Mouse (Mus musculus): ENCODE measurements around the gene Hoxc13.

The Hoxc13 gene

DNA sequence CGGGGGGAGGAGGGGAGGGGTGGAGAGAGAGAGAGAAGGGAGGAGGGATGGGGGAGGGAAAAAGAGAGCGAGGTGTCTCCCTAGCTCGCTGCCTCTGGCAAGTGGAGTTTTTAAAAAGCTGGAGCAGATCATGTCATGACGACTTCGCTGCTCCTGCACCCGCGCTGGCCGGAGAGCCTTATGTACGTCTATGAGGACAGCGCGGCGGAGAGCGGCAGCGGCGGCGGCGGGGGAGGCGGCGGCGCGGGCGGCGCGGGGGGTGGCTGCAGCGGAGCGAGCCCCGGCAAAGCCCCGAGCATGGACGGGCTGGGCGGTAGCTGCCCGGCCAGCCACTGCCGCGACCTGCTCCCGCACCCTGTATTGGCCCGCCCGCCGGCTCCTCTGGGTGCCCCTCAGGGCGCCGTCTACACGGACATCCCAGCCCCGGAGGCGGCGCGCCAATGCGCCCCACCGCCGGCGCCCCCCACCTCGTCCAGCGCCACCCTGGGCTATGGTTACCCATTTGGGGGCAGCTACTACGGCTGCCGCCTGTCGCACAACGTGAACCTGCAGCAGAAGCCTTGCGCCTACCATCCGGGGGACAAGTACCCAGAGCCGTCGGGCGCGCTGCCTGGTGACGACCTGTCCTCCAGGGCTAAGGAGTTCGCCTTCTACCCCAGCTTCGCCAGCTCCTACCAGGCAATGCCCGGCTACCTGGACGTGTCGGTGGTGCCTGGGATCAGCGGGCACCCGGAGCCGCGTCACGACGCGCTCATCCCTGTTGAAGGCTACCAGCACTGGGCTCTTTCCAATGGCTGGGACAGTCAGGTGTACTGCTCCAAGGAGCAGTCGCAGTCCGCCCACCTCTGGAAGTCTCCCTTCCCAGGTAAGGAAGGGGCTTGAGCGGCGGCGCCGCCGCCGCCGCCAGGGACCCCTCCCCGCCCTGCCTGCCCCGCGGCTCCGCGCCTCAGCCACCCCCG lies at the start of gene Hoxc13:
TSS of gene Hoxc13 (plus strand) at position 51 of the 959 bp plus-strand sequence.
- DNase-seq (ENCODE audit: low read depth, low spot score): no peak

DNA sequence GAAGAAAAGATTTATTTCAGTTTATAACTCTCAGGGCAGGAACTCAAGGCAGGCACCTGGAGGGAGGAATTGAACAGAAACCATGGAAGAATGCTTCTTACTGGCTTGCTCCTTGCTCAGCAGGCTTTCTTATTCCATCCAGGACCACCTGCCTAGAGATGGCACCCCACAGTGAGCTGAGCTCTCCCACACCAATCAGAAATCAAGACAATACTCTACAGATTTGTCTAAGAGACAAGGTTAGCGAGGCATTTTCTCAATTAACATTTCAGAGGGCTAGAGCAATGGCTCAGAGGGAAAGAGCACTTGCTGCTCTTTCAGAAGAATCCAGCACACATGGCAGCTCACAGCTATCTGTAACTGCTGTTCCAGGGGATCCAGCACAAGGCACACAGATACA lies 35.1 kb upstream of the Hoxc13 start:
- DNase-seq (ENCODE audit: low read depth, low spot score): no peak

DNA sequence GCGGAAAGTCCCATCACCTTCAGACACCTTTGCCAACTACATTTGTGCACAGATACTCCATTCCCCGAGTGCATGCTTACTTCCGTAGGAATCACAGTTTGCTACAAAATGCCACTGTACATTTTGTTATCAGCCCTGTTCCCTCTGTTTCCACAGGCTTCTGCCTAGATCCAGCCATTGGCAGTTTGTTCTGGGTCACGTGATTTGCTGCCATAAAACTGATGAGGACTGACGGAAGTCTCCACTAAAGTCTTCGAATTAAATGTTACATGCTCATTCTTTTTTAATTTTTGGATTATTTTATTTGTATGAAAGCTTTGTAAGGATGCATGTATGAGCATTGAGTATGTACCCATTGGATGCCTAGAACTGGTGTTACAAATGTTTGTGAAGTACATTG lies 25.8 kb upstream of the Hoxc13 start:
- DNase-seq (ENCODE audit: low read depth, low spot score): no peak

DNA sequence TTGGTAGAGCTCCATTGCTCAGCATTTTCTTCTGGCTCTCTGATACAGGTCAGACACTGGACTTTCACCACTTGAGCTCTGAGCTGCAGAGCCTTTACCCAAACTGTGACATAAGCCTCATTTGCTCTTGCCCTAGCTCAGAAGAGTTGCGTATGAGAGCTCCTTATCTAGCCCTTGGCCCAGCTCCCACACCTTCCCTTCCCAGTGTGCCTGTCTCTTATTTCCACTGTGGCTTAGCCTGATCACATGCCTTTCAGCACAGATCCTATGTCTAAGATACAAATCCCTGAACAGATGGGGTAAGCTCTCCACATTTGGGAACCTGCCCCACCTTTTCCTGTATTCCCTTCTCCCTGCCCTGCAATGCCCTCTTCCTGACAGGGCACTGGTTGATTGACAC lies 16.0 kb upstream of the Hoxc13 start:
- DNase-seq (ENCODE audit: low read depth, low spot score): no peak

DNA sequence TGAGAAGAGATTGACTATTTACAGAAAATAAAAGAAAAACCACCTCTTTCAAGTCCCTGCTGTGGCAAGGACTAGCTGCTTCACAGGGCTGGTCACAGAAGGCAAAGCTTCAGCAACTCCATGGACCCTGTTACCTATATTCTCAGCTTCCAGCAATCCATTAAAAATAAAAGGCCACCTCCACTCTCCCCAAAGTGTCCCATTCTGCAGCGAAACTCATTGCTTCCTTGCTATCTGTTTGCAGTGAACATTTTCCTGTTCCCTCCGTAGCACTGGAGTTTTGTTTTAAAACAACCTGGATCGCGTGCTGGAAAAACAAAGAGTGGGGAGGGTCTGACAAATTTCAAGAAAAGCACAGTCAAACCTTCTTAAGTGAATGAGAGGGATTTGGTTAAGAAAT lies 11.4 kb upstream of the Hoxc13 start:
- no peak for DNase-seq (ENCODE audit: low read depth, low spot score)

DNA sequence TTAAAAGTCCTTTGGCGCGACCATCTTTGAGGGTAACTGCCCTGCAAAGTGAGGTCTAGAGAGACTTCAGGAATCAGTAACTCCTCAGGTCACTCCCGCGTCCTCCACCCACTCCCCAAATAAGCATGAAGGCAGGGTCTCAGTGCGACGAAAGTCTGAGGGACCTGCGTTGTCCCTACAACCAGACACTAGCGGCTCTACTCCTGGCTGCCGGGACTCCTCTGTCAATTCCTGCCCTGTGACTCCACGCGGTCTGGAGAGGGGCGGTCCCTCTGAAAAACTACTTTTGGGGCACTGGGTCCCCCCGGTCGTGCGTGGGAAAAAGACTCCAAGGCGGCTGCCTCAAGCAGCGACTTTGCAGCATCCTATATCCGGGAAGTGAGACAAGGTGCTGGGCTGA lies 10.9 kb upstream of the Hoxc13 start:
- no peak for DNase-seq (ENCODE audit: low read depth, low spot score)

DNA sequence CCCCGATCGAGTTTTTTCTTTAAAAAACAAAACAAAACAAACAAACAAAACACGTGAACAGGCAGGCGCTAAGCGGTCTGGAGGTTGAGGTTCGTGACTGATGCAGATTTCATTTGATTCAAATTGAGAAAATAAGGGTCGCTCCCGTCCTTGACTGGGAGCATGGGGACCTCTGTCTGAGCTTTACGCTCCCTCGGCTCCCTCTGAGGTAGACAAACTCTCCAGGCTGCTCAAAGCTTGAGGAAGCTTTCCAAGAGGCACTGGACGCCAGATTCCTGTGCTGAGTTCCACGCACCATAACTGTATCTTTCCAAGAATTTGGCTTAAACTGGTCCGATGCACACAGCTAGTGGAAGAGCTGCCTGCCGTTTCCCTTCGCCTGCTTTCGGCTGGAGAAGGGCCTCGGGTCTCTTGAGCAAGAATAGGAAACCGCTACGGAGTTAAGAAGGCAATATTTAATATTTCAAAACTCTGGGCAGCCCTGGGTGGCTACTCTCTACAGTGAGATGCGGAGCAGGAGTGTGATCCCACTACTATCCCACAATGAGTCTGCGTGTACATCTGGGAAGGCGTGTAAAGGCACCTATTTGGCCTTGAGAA lies 10.3 kb upstream of the Hoxc13 start:
- DNase-seq (ENCODE audit: low read depth, low spot score): no peak

DNA sequence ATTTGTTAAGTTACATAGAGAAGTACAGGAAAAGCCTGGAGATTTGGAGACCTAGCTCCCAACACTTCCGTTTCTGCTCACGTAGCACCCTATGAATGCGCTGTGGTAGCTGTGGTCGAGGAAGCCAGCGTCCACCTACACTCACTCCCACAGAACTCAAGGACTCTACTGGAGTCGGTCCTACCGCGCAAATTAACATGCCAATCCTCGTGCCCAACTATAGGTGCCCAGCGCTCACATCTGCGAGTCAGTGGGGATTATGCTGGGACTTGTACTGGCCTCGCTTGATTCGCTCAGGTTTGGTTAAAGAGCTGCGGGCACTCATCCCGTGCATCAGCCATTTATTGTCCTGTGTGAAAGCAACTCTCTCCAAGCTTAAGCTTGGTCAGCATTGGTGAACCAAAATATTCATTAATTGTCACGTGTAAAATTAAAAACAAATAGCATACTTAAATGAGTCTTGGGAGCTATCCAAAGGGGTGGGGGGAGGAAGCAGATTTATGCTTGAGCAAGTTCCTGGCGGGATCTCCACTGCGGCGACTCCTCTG lies 7.8 kb upstream of the Hoxc13 start:
- DNase-seq (ENCODE audit: low read depth, low spot score): no peak

DNA sequence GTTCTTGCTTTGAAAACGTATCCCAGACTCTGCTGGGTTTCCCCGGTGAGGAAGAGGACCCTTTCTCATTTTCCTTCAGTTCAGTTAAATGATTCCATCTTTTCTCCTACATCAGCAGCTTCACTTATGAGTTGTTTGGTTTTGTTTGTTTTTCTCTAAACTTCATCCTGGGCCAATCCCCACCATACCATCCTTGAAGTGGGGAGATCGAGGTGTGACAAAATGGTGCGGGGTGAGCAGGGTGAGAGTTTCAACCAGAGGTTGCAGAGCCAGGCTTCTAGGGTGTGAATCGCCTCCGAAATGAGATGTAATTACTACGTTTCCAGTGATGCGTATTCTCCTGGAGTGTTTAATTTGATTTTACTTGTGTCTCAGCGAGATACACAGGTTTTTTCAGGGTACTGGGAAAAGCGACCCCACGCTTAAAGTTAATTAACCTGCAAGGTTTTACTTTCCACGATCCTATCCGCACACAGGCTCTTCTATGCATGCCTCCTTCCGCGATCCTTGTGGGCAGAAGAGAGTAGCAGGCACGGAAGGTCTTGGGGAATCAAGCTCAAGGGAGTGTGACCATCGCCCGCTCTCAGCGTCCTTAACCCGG lies 2.8 kb upstream of the Hoxc13 start:
- DNase-seq (ENCODE audit: low read depth, low spot score): no peak

DNA sequence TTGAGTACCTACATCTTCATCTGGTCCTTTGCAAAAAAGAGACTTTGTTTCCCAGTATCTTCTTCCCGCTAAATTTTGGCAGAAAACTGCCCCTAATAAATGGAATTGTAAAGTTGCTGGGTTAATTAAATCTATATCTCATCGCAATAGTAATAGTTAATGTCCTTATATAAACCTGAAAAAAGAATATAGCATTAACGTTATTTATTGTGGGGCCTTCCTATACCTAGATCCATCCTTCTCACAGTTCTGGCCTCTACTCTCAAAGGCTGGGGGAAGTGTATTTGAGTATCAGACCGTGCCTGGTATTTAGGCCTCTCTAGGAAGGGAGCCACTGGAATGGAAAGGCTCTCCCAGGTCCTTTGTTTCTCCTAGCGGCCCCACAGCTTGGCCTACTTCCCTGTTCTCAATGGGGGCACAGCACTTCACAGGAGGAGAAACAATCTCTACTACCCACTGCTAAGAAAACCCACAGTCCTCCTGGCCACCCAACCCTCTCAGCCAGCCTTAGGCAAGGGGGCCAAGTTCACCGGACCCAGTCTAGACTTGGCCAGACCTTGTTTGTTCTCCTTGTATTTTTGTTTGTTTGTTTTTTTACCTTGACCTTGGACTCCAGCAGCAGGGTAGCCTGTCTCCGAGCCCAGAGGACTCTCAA lies 2.2 kb upstream of the Hoxc13 start:
- no peak for DNase-seq (ENCODE audit: low read depth, low spot score)

DNA sequence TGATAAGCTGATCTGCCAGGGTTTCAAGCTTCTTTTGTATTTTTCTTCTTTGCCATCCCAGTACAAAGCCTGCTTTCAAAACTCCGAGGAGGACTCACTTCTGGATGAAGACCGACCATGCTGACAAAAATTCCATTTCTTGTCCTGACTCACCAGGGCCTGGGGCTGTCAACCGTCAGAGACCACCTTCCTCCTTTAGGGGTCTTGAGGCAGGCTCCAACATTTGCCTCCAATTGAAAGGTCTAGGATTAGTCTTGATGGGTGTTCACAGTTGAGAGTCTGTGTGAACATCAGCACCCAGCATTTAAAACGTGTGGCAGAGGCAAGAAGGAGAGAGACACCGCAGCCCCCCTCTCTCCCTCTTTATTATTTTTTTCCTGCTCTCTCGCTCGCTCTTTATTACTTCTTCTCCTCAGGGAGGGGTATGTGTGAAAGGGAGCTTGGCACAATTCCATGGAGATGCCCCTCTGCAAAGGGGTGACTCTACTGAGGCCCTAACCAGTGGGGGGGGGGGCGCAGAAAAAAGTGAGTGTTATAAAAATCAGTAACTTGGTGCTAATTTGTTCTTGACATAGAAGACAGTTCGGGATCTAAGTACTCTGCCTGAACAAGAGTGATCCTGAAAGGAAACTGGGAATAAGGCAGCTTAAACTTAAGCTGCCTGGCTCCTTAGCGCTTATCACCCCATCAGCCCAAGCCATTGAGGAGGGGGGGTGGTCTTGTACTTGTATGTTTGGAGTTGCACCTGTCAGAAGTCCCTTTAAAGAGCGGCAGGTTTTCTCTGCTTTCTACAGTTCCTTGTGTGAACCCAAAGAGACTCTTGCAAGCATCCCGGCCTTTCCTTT lies 1.3 kb upstream of the Hoxc13 start:
- DNase-seq (ENCODE audit: low read depth, low spot score): no peak

DNA sequence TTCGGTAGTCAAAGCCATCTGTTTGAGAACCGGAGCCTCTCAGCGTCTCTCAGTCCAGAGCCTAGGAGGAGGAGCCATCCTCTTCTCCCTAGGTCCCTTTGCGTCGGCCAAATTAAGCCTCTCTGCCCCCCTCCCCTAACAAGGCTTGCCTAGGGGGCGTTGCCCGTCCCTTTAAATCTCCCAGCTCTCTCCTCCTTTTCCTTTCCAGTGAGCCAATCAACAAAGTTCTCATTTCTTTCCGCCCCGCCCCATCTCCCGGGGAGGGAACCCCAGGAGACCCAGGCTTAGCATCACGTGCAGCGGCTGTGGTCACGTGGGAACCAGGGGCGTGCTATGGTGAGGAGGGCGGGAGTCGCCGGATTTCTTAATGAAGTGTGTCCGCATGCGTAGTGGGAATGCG lies 284 bp upstream of the Hoxc13 start:
- DNase-seq (ENCODE audit: low read depth, low spot score): peak; percentile 29

DNA sequence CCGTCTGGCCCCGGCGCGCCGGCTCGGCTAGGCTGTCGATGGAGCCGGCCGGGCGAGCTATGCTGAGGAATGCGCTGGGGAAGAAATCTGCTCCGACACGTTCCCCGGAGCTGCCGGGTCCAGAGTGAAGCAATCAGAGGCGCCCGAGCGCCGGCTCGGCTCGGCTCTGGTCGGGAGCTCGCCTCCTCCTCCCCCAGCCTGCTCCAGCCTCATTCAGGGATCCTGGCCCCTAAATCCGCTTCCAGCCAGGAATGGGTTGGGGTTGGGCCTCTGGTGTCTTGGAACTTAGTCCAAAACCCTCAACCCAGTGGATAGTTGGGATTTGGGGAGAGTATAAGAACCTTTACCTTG lies 1.1 kb downstream of the Hoxc13 start:
- DNase-seq (ENCODE audit: low read depth, low spot score): no peak

DNA sequence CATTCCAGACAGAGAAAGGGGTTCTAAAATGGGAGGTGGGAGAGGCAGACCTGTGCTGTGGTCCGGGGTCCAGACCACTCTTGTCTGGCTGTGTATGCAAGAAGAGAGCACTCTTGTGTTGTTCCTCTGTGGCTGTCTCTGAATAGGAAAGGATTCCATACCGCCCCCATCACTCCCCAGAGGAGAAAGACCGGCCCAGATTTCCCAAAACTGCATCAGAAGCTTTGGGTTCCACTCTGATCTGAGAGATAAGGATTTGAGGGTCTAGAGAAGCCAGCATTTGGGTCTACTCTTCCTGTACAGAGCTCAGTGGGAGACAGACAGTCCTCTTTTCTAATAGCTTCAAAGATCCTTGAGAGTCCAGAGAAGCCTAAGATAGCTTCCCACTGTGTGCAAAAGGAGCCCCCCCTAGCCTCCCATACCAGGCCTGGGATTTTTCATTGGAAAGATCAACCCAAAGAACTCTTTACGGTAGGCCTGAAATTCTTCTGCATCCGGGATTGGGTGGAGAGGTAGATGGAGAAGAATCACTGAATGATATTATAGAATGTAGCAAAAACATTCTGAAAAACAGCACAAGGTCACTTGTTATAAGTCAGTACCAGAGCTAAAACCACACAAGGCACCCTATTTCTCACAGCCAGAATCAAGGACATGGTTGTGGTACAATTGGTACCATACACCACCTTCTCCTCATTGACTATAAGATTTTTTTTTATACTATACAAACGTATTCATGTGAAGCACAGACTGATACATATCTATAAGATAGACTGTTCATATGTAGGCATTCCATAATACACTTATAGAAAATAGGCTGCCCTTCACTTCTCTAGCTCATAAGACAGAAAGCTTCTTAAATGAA lies 2.0 kb downstream of the Hoxc13 start:
- no peak for DNase-seq (ENCODE audit: low read depth, low spot score)

DNA sequence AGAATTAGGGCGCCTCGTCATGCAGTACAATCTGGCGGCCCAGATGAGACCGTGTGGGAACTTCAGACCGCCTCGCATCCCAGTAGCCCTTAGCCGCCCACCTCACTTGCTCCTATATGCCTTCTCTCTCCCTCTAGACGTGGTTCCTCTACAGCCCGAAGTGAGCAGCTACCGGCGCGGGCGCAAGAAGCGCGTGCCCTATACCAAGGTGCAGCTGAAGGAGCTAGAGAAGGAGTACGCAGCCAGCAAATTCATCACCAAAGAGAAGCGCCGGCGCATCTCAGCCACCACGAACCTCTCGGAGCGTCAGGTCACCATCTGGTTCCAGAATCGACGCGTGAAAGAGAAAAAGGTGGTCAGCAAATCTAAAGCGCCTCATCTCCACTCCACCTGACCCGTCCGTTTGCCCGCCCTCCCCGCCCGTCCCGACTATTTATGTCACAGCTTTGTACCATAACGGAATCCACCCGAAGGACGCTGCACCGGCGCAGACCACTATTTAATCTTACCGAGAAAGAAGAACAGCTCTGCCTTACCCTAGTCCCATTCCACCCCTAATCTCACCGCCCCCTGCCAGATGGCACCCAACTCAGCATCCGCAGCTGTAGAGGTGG lies 6.2 kb downstream of the Hoxc13 start:
- DNase-seq (ENCODE audit: low read depth, low spot score): no peak

DNA sequence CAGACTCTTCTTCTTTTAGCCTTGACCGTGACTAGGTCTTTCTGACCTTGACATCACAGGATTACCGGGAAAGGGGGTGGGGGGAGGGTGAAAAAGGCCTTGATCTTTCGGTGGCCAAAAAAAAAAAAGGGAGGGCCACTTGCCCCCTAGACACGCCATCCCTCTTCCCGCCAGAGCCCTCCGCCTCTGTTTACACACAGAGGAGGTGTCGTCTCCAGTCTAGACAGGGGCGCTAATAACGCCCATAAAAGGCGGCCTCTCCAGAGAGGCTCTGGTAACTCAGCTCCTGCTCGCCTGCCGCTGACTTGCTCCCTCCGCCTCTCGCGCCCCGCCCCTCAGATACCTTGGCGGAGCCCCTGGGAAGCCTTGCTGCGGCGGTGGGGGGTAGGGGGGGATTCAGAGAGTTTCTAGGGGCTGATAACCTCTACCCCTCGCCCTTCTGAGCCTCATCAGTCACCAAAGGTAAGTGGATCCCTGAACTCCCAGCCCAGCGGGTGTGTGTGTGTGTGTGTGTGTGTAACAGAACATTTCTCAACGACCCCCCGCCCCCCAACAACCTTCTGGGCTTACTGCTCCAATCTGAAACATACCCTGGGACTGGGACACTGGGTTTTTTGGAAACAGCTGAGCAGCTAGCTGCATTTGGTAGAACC lies 10.9 kb downstream of the Hoxc13 start:
- no peak for DNase-seq (ENCODE audit: low read depth, low spot score)

DNA sequence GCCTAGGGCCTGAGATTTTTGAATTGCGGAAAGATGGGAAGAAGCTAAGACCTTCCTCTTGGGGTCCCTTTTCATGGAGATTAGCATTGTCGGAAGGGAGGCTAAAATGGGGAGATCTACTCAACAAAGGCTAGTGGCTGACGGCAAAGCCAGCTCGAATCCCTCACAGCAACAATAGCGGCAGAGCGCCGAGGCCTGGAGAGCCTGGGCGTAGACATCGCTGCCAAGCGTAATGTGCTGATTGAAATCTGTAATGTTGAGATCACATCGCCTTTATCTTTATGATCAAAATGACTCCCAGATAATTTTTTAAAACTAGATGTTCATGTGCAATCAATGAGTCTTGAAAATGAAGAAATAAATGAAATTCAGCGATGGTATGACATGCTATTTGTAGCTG lies 13.5 kb downstream of the Hoxc13 start:
- DNase-seq (ENCODE audit: low read depth, low spot score): no peak

DNA sequence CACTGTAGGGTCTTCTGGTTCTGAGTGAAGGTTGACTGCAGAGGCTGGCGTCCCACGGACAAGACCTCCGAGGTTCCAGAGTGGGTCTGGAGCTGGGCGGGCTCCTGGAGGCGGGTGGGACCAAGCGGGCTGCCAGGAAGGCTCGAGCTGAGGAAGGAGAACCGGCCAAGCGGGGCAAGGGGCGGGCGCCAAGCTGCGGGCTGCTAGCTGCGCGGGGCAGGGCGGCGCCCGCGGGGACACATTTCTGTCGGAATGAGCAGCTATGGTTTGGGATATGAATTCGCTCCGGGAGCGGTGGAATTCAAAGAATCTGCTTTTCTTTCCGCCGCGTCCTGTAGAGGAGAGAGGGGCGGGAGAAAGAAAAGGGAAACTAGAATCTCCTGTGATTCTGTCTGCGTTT lies 14.0 kb downstream of the Hoxc13 start:
- DNase-seq (ENCODE audit: low read depth, low spot score): no peak

DNA sequence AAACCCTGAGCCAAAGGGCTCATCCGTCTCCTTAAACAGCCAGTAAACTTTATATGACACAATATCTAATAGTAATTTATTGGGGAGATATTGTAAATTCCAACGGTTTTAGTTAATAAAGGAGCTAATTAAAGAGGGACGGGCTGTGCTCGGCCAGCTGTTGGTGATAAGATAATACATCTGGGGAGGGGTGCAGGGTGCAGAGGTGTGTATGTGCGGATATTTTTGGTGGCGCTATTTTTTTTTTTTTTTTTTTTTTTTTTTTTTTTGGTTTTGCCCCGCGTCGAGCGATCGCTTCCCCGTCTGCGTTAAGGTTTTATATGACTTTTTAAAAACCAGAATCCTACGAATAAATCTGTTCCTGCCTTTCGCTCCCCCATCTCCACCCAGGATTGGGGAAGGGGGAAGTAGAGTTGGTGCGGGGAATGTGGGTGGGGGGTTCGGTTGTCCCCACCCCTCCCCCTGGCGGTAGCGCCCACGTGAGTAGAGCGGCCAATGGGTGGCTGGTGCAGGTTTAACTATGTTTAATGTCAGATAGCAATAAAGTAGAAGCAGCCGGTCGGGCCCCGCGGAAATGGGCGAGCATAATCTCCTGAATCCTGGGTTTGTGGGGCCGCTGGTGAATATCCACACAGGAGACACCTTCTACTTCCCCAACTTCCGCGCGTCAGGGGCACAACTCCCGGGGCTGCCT lies 15.5 kb downstream of the Hoxc13 start, which contains the start of gene Hoxc12:
TSS of gene Hoxc12 (plus strand) at position 479 of the 694 bp plus-strand sequence.
- no peak for DNase-seq (ENCODE audit: low read depth, low spot score)
